Mouse (Mus musculus) granulocyte monocyte progenitor cell, adult 5-6 weeks (primary cell): ENCODE results near the gene Fam168a. TPM values are rescaled to one million over a fixed set of nuclear protein-coding genes. Genes with fewer than 3 reads are reported as not detected.

ENCODE experiments used
- total RNA-seq, 2 experiments: library from RNA; stranded (forward) in 1 of 2; stranded (reverse) in 1 of 2; fragments of 200-712, 200-1000 nt in 1 of 2; fragments of >200 nt in 1 of 2; fragmentation: Nextera tagmentation in 1 of 2; gene quantifications; 2 replicates each; pipeline ENCODE4 v1.2.3; 2014 to 2017

Gene Fam168a
- total RNA-seq, 2 experiments from 2014 or later: 9.5 to 32.1 TPM

Other genes starting within 250 kb of the Fam168a start
- gene Ucp3, start 233.6 kb upstream of the Fam168a start, total RNA-seq (2014; fragmentation: Nextera tagmentation): not detected in 2 replicates
- not detected in 2 replicates for gene Ucp3, start 233.6 kb upstream of the Fam168a start, total RNA-seq (2017)
- gene Ucp2, start 213.3 kb upstream of the Fam168a start, total RNA-seq (2014; fragmentation: Nextera tagmentation): 413 and 551 TPM in 2 replicates
- 97.5 and 99.2 TPM in 2 replicates for gene Ucp2, start 213.3 kb upstream of the Fam168a start, total RNA-seq (2017)
- not detected in 2 replicates for gene Dnajb13, start 191.7 kb upstream of the Fam168a start, total RNA-seq (2014; fragmentation: Nextera tagmentation)
- gene Dnajb13, start 191.7 kb upstream of the Fam168a start, total RNA-seq (2017): not detected in 2 replicates
- gene Coa4, start 169.6 kb upstream of the Fam168a start, total RNA-seq (2014; fragmentation: Nextera tagmentation): 5.4 and 14.1 TPM in 2 replicates
- 20.0 and 21.1 TPM in 2 replicates for gene Coa4, start 169.6 kb upstream of the Fam168a start, total RNA-seq (2017)
- 55.9 and 62.1 TPM in 2 replicates for gene Rab6a, start 99.2 kb upstream of the Fam168a start, total RNA-seq (2014; fragmentation: Nextera tagmentation)
- 43.0 and 56.3 TPM in 2 replicates for gene Rab6a, start 99.2 kb upstream of the Fam168a start, total RNA-seq (2017)
- gene Mrpl48, start 98.3 kb upstream of the Fam168a start, total RNA-seq (2014; fragmentation: Nextera tagmentation): 67.1 TPM in 2 replicates
- gene Mrpl48, start 98.3 kb upstream of the Fam168a start, total RNA-seq (2017): 88.1 and 99.5 TPM in 2 replicates
- not detected in 2 replicates for gene Plekhb1, start 44.2 kb upstream of the Fam168a start, total RNA-seq (2014; fragmentation: Nextera tagmentation)
- gene Plekhb1, start 44.2 kb upstream of the Fam168a start, total RNA-seq (2017): not detected in 2 replicates
- gene Relt, start 156.8 kb downstream of the Fam168a start, total RNA-seq (2014; fragmentation: Nextera tagmentation): 12.5 and 13.4 TPM in 2 replicates
- gene Relt, start 156.8 kb downstream of the Fam168a start, total RNA-seq (2017): 9.8 and 12.1 TPM in 2 replicates
- 0.30 TPM in 1 of 2 replicates, not detected in the other for gene Arhgef17, start 225.5 kb downstream of the Fam168a start, total RNA-seq (2014; fragmentation: Nextera tagmentation)
- gene Arhgef17, start 225.5 kb downstream of the Fam168a start, total RNA-seq (2017): not detected in 2 replicates